Mouse (Mus musculus): Measurements from ENCODE around the gene Gm28308. TPM values are rescaled to one million over a fixed set of nuclear protein-coding genes. Genes with fewer than 3 reads are reported as not detected.

The Gm28308 gene
- polyA plus RNA-seq, 1 experiment = not detected

GRCm38 (mm10) chr6:52214271-52214670 lies 1.1 kb upstream of the Gm28308 start:
- H3K27me3 ChIP-seq (ENCODE audit: control insufficient read depth, insufficient read depth, low read length) = peaks cover 46% of the 10 kb centered on the region
- H3K27ac ChIP-seq (ENCODE audit: insufficient read depth, low read length) = no peak overlapping the region
- DNase-seq (ENCODE audit: low read depth in 1 of 2, low spot score in 2 of 2) = no peak
- peaks cover 15% of the 10 kb centered on the region for H3K4me1 ChIP-seq (ENCODE audit: control insufficient read depth, insufficient read depth, insufficient read length)
- H3K36me3 ChIP-seq (ENCODE audit: control insufficient read depth, insufficient read depth, low read length) = no peaks in the 10 kb centered on the region
- no peak for TF ChIP-seq CTCF (IDR thresholded peaks at IDR 0.05; ENCODE audit: extremely low read depth, insufficient read depth, insufficient read length, insufficient replicate concordance)
- no peak for TF ChIP-seq POLR2A (IDR thresholded peaks at IDR 0.05; ENCODE audit: low read depth, low read length)
- H3K4me3 ChIP-seq (ENCODE audit: extremely low read depth, insufficient read depth, insufficient read length) = no peak overlapping the region
- WGBS = 58% methylated on average over 5 of the region's 5 CpGs

DNA sequence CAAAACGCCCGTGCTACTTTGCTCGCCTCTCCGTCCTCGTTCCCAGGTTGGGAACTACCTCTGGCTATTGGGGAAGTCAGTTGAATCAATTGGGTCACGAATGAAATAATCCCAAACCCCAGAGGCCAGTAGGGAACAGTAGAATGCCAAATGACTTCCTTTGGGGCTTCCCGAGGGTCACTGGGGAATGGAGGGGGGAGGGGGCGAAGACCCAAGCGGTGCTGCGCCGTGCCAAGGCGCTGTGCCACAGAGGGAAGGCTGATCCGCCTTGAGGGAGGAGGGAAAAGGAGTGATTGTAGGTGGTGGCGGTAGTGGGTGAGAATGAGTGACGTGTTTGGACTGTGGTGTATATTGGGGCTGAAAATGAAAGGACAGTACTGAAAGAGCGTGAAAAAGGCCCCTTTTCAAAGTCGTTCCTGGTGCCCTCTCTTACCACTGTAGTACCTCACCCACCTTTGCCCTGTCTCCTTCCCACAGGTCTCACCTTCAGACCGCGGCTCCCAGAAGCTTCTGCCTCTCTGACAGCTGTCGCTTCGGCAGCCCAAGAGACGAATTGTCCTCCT lies 502 bp downstream of the Gm28308 start:
- Histone ChIP-seq H3K4me1 (ENCODE audit: control insufficient read depth, insufficient read depth, insufficient read length) (peaks cover 12% of the 10 kb centered on the region), H3K36me3 (ENCODE audit: control insufficient read depth, insufficient read depth, low read length) (no peaks in the 10 kb centered on the region), H3K27me3 (ENCODE audit: control insufficient read depth, insufficient read depth, low read length) (peaks cover 33% of the 10 kb centered on the region), H3K27ac (ENCODE audit: insufficient read depth, low read length) (no peak overlapping the region), H3K4me3 (ENCODE audit: extremely low read depth, insufficient read depth, insufficient read length) (peak overlapping the region; percentile 54)
- DNase-seq (ENCODE audit: low read depth in 1 of 2, low spot score in 2 of 2) = no peak
- 1% methylated on average over 22 of the region's 22 CpGs for WGBS
- TF ChIP-seq POLR2A (IDR thresholded peaks at IDR 0.05; ENCODE audit: low read depth, low read length) (no peak), CTCF (IDR thresholded peaks at IDR 0.05; ENCODE audit: extremely low read depth, insufficient read depth, insufficient read length, insufficient replicate concordance) (no peak)

DNA sequence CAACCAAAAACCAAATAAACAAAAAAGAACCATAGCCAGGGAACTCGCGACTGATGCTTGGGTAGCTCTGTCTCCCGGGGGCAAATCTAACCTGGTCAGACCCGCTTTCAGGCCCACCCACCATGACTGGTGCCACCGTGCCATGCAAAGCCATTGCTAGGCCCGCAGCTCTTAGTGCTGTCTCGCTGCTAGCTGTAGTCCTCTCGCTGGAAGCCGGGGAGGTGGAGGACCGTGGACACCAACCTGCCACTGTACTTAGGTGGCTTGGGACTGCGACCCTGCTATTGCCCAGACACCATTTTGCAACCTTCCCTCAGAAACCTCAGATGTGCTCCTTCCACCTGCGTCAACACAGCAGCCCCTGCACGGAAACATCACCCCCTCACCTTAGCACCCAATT lies 1.2 kb downstream of the Gm28308 start:
- H3K27me3 ChIP-seq (ENCODE audit: control insufficient read depth, insufficient read depth, low read length) = peaks cover 26% of the 10 kb centered on the region
- no peak overlapping the region for H3K27ac ChIP-seq (ENCODE audit: insufficient read depth, low read length)
- H3K36me3 ChIP-seq (ENCODE audit: control insufficient read depth, insufficient read depth, low read length) = no peaks in the 10 kb centered on the region
- H3K4me3 ChIP-seq (ENCODE audit: extremely low read depth, insufficient read depth, insufficient read length) = peak overlapping the region; percentile 40; the same call in 1 of the 2 replicates
- peaks cover 7% of the 10 kb centered on the region for H3K4me1 ChIP-seq (ENCODE audit: control insufficient read depth, insufficient read depth, insufficient read length)
- TF ChIP-seq POLR2A (IDR thresholded peaks at IDR 0.05; ENCODE audit: low read depth, low read length) (no peak), CTCF (IDR thresholded peaks at IDR 0.05; ENCODE audit: extremely low read depth, insufficient read depth, insufficient read length, insufficient replicate concordance) (no peak)
- WGBS = 2% methylated on average over 13 of the region's 13 CpGs
- DNase-seq (ENCODE audit: low read depth in 1 of 2, low spot score in 2 of 2) = no peak

- H3K36me3 ChIP-seq (ENCODE audit: control insufficient read depth, insufficient read depth, low read length) = no peaks in the 10 kb centered on the region
- WGBS = 3% methylated on average over 37 of the region's 37 CpGs
- peaks cover 3% of the 10 kb centered on the region for H3K4me1 ChIP-seq (ENCODE audit: control insufficient read depth, insufficient read depth, insufficient read length)
- peaks cover 24% of the 10 kb centered on the region for H3K27me3 ChIP-seq (ENCODE audit: control insufficient read depth, insufficient read depth, low read length)
- peak in 1 of 2 experiments; percentile 64 for DNase-seq (ENCODE audit: low read depth in 1 of 2, low spot score in 2 of 2)
- H3K4me3 ChIP-seq (ENCODE audit: extremely low read depth, insufficient read depth, insufficient read length) = peak overlapping the region; percentile 40; the same call in 1 of the 2 replicates
- no peak overlapping the region for H3K27ac ChIP-seq (ENCODE audit: insufficient read depth, low read length)
- TF ChIP-seq CTCF (IDR thresholded peaks at IDR 0.05; ENCODE audit: extremely low read depth, insufficient read depth, insufficient read length, insufficient replicate concordance) = peak; percentile 76
- no peak for TF ChIP-seq POLR2A (IDR thresholded peaks at IDR 0.05; ENCODE audit: low read depth, low read length)
These were observed 1.8 kb downstream of the Gm28308 start for GRCm38 (mm10) chr6:52211170-52211935.

DNA sequence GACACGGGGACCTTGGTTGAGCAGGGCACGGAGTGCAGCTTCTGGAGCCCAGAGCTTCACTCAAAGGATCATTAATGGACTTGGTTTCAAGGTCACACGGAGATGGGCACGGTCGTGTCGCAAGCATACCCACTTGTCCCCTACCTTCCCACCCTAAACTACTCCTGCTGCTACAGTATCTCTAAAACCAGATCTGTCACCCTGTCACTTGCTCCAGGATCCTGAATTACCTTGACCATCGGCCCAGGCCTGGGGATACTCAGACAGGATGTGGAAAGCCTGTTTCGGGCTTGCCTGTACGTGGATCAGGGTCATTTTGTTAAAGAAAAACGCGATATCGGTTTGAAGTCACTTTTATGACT lies 3.5 kb downstream of the Gm28308 start:
- WGBS = 51% methylated on average over 12 of the region's 12 CpGs
- no peak overlapping the region for H3K4me3 ChIP-seq (ENCODE audit: extremely low read depth, insufficient read depth, insufficient read length)

GRCm38 (mm10) chr6:52208868-52209684 lies 4.1 kb downstream of the Gm28308 start:
- Histone ChIP-seq H3K27me3 (ENCODE audit: control insufficient read depth, insufficient read depth, low read length) (peaks cover 16% of the 10 kb centered on the region), H3K4me1 (ENCODE audit: control insufficient read depth, insufficient read depth, insufficient read length) (peaks cover 3% of the 10 kb centered on the region), H3K4me3 (ENCODE audit: extremely low read depth, insufficient read depth, insufficient read length) (0 out of 2 replicates have a peak overlapping the region, but pooled peaks have one; percentile 5), H3K36me3 (ENCODE audit: control insufficient read depth, insufficient read depth, low read length) (no peaks in the 10 kb centered on the region), H3K27ac (ENCODE audit: insufficient read depth, low read length) (no peak overlapping the region)
- TF ChIP-seq CTCF (IDR thresholded peaks at IDR 0.05; ENCODE audit: extremely low read depth, insufficient read depth, insufficient read length, insufficient replicate concordance) (no peak), POLR2A (IDR thresholded peaks at IDR 0.05; ENCODE audit: low read depth, low read length) (no peak)
- no peak for DNase-seq (ENCODE audit: low read depth in 1 of 2, low spot score in 2 of 2)
- 24% methylated on average over 18 of the region's 18 CpGs for WGBS

More for the DNA sequence above, 3.5 kb downstream of the Gm28308 start:
- Histone ChIP-seq H3K27me3 (ENCODE audit: control insufficient read depth, insufficient read depth, low read length) (peaks cover 16% of the 10 kb centered on the region), H3K36me3 (ENCODE audit: control insufficient read depth, insufficient read depth, low read length) (no peaks in the 10 kb centered on the region), H3K27ac (ENCODE audit: insufficient read depth, low read length) (no peak overlapping the region), H3K4me1 (ENCODE audit: control insufficient read depth, insufficient read depth, insufficient read length) (peaks cover 3% of the 10 kb centered on the region)
- DNase-seq (ENCODE audit: low read depth in 1 of 2, low spot score in 2 of 2) = no peak
- TF ChIP-seq POLR2A (IDR thresholded peaks at IDR 0.05; ENCODE audit: low read depth, low read length) (no peak), CTCF (IDR thresholded peaks at IDR 0.05; ENCODE audit: extremely low read depth, insufficient read depth, insufficient read length, insufficient replicate concordance) (no peak)
